In genomic region chr11:106324858-106325257, GRCm38 (mm10) we compare ENCODE assay signal across 13 mouse cellular contexts. TPM values are rescaled to one million over a fixed set of nuclear protein-coding genes. Genes with fewer than 3 reads are reported as not detected.
A peak's percentile ranks its signal among the peaks of the same experiment; 100 is the strongest.
DNase-seq lines count a peak whose midpoint lies in the region; ATAC-seq and TF ChIP-seq lines count a peak whose summit lies in the region.
"Had no signal": no experiment of that assay in that cellular context is flagged by ENCODE, and none has a peak within 500 bp of the region (broad histone marks: within the 10 kb centered on the region; RNA-seq: fewer than 3 reads in every experiment).

No protein-coding gene starts in this region.

- WGBS in liver, embryonic 16.5 days (ENCODE audit: insufficient replicate concordance), result 60% methylated on average over 5 of the region's 5 CpGs
- WGBS in liver, embryonic 11.5 days, result 74% methylated on average over 5 of the region's 5 CpGs
- WGBS in bone marrow, adult 2 months, result 72% methylated on average over 5 of the region's 5 CpGs
- WGBS in kidney, postnatal 0 days, result 37% methylated on average over 5 of the region's 5 CpGs

- no peak for TF ChIP-seq CTCF in bone marrow, adult 2 months (IDR thresholded peaks at IDR 0.05; ENCODE audit: control insufficient read depth, insufficient read depth, low read length)
- TF ChIP-seq CTCF in kidney, postnatal 0 days (IDR thresholded peaks at IDR 0.05; ENCODE audit: low read depth), result no peak

- no peaks in the 10 kb centered on the region for H3K9me3 ChIP-seq in liver, embryonic 16.5 days (replicated peaks; ENCODE audit: control insufficient read depth, low read length)
- H3K9me3 ChIP-seq in liver, embryonic 11.5 days (ENCODE audit: control insufficient read depth, low read length), result no peaks in the 10 kb centered on the region
- no peaks in the 10 kb centered on the region for H3K9me3 ChIP-seq in kidney, postnatal 0 days (replicated peaks; ENCODE audit: low read length)
- H3K9me3 ChIP-seq: limb, embryonic 15.5 days had no signal

- H3K9ac ChIP-seq in liver, embryonic 16.5 days (ENCODE audit: low read depth, low read length), result no peak overlapping the region
- H3K9ac ChIP-seq in liver, embryonic 11.5 days (ENCODE audit: low read depth, low read length), result no peak overlapping the region
- H3K9ac ChIP-seq in kidney, postnatal 0 days (ENCODE audit: low read depth, low read length), result no peak overlapping the region; the same call in 1 of the 2 replicates
- H3K9ac ChIP-seq: limb, embryonic 15.5 days had no signal

- TF ChIP-seq POLR2A in bone marrow, adult 2 months (IDR thresholded peaks at IDR 0.05; ENCODE audit: borderline replicate concordance, control insufficient read depth, low read depth, low read length), result no peak

- no peaks in the 10 kb centered on the region for H3K36me3 ChIP-seq in liver, embryonic 16.5 days (ENCODE audit: control insufficient read depth, insufficient read depth)
- no peaks in the 10 kb centered on the region for H3K36me3 ChIP-seq in liver, embryonic 11.5 days (ENCODE audit: control insufficient read depth, insufficient read depth, low read length)
- H3K36me3 ChIP-seq in kidney, postnatal 0 days (ENCODE audit: insufficient read depth, low read length), result no peaks in the 10 kb centered on the region
- H3K36me3 ChIP-seq: limb, embryonic 15.5 days had no signal

- no peak overlapping the region for H3K4me2 ChIP-seq in liver, embryonic 16.5 days (ENCODE audit: low read depth, low read length)
- H3K4me2 ChIP-seq in liver, embryonic 11.5 days, result no peak overlapping the region
- H3K4me2 ChIP-seq in kidney, postnatal 0 days (ENCODE audit: low read length), result no peak overlapping the region
- H3K4me2 ChIP-seq: limb, embryonic 15.5 days had no signal

- H3K27me3 ChIP-seq in liver, embryonic 16.5 days (ENCODE audit: control insufficient read depth, insufficient read depth, low read depth, low read length), result no peaks in the 10 kb centered on the region
- H3K27me3 ChIP-seq in liver, embryonic 11.5 days (replicated peaks; ENCODE audit: control insufficient read depth, insufficient read depth, low read length), result no peaks in the 10 kb centered on the region; the same call in 1 of the 2 replicates
- no peaks in the 10 kb centered on the region for H3K27me3 ChIP-seq in kidney, postnatal 0 days (ENCODE audit: insufficient read depth, low read length)
- H3K27me3 ChIP-seq: limb, embryonic 15.5 days had no signal

- no peak for DNase-seq in liver, embryonic 11.5 days (ENCODE audit: low spot score)
- peak; percentile 89 for DNase-seq in kidney, postnatal 0 days (ENCODE audit: low spot score)
- DNase-seq in spleen, postnatal 36 days (ENCODE audit: low spot score in 2 of 2), result peak; percentile 89 to 90
- no peak for DNase-seq in cerebellum, postnatal 14 days
- no peak for DNase-seq in cerebellum, postnatal 36 days
- DNase-seq: cerebellum, adult 11-12 months; heart, postnatal 4 days had no signal

- peaks cover 4% of the 10 kb centered on the region for H3K4me1 ChIP-seq in liver, embryonic 16.5 days (ENCODE audit: control insufficient read depth, low read depth, low read length)
- peaks cover 5% of the 10 kb centered on the region; the same call in 1 of the 2 replicates for H3K4me1 ChIP-seq in liver, embryonic 11.5 days (replicated peaks; ENCODE audit: control insufficient read depth, insufficient read depth, low read length)
- H3K4me1 ChIP-seq in bone marrow, adult 2 months (ENCODE audit: control insufficient read depth, insufficient read depth, low read length), result peaks cover 3% of the 10 kb centered on the region
- peaks cover 16% of the 10 kb centered on the region for H3K4me1 ChIP-seq in kidney, postnatal 0 days (replicated peaks; ENCODE audit: insufficient read depth, low read length)

- no peak overlapping the region for H3K4me3 ChIP-seq in liver, embryonic 16.5 days (ENCODE audit: low read depth, low read length)
- no peak overlapping the region for H3K4me3 ChIP-seq in liver, embryonic 11.5 days (ENCODE audit: low read depth, low read length)
- no peak overlapping the region for H3K4me3 ChIP-seq in bone marrow, adult 2 months (replicated peaks; ENCODE audit: control insufficient read depth, low read depth, low read length)
- no peak overlapping the region for H3K4me3 ChIP-seq in kidney, postnatal 0 days (replicated peaks; ENCODE audit: low read depth, low read length)
- H3K4me3 ChIP-seq: left cerebral cortex, adult 2 months; limb, embryonic 15.5 days had no signal

- no peak overlapping the region for H3K27ac ChIP-seq in liver, embryonic 16.5 days (ENCODE audit: low read length)
- no peak overlapping the region for H3K27ac ChIP-seq in liver, embryonic 11.5 days (ENCODE audit: low read depth, low read length)
- peak overlapping the region; percentile 86 for H3K27ac ChIP-seq in bone marrow, adult 2 months (ENCODE audit: control insufficient read depth, insufficient read depth, low read depth, low read length, poor library complexity)
- peak overlapping the region; percentile 58 for H3K27ac ChIP-seq in kidney, postnatal 0 days
- H3K27ac ChIP-seq: left cerebral cortex, adult 2 months; limb, embryonic 15.5 days had no signal

- peak; percentile 42; the same call in 1 of the 2 replicates for ATAC-seq in liver, embryonic 16.5 days (ENCODE audit: low read depth)
- ATAC-seq in liver, embryonic 11.5 days (replicated peaks; ENCODE audit: low FRiP score), result no peak
- peak; percentile 55 for ATAC-seq in kidney, postnatal 0 days (replicated peaks; ENCODE audit: low FRiP score, low read depth)

RNA-seq across cellular contexts. Expression of gene Cd79b, which starts 10.3 kb away (rescaled TPM):
- 11.3 and 12.3 TPM in 2 replicates for polyA plus RNA-seq in liver, embryonic 16.5 days (2015; fragmentation: Nextera tagmentation; extraction: Ambion mirVana)
- polyA plus RNA-seq in liver, embryonic 11.5 days (2014; fragmentation: Nextera tagmentation; extraction: Ambion mirVana), result 5.9 and 6.3 TPM in 2 replicates
- polyA plus RNA-seq in bone marrow, adult 2 months (2011; ENCODE audit: insufficient read depth, insufficient read length, low replicate concordance, missing spikeins), result 130 and 270 TPM in 2 replicates
- 7.7 and 7.8 TPM in 2 replicates for polyA plus RNA-seq in kidney, postnatal 0 days (2015; fragmentation: Nextera tagmentation; extraction: Ambion mirVana)

RNA-seq across cellular contexts. Expression of gene Gh, which starts 23.2 kb away (rescaled TPM):
- not detected in 2 replicates for polyA plus RNA-seq in liver, embryonic 16.5 days (2015; fragmentation: Nextera tagmentation; extraction: Ambion mirVana)
- polyA plus RNA-seq in liver, embryonic 11.5 days (2014; fragmentation: Nextera tagmentation; extraction: Ambion mirVana), result not detected in 2 replicates
- polyA plus RNA-seq in bone marrow, adult 2 months (2011; ENCODE audit: insufficient read depth, insufficient read length, low replicate concordance, missing spikeins), result not detected in 2 replicates
- not detected in 2 replicates for polyA plus RNA-seq in kidney, postnatal 0 days (2015; fragmentation: Nextera tagmentation; extraction: Ambion mirVana)
- polyA plus RNA-seq: embryonic facial prominence, embryonic 14.5 days; intestine, embryonic 14.5 days; limb, embryonic 15.5 days had no signal

RNA-seq across cellular contexts. Expression of gene Scn4a, which starts 28.2 kb away (rescaled TPM):
- polyA plus RNA-seq in liver, embryonic 16.5 days (2015; fragmentation: Nextera tagmentation; extraction: Ambion mirVana), result 0.04 and 0.13 TPM in 2 replicates
- polyA plus RNA-seq in liver, embryonic 11.5 days (2014; fragmentation: Nextera tagmentation; extraction: Ambion mirVana), result not detected in 2 replicates
- 0.63 and 1.6 TPM in 2 replicates for polyA plus RNA-seq in bone marrow, adult 2 months (2011; ENCODE audit: insufficient read depth, insufficient read length, low replicate concordance, missing spikeins)
- 0.22 and 0.37 TPM in 2 replicates for polyA plus RNA-seq in kidney, postnatal 0 days (2015; fragmentation: Nextera tagmentation; extraction: Ambion mirVana)

RNA-seq across cellular contexts. Expression of gene Prr29, which starts 40.4 kb away (rescaled TPM):
- not detected in 2 replicates for polyA plus RNA-seq in liver, embryonic 16.5 days (2015; fragmentation: Nextera tagmentation; extraction: Ambion mirVana)
- polyA plus RNA-seq in liver, embryonic 11.5 days (2014; fragmentation: Nextera tagmentation; extraction: Ambion mirVana), result not detected in 2 replicates
- polyA plus RNA-seq in bone marrow, adult 2 months (2011; ENCODE audit: insufficient read depth, insufficient read length, low replicate concordance, missing spikeins), result not detected in 2 replicates
- polyA plus RNA-seq in kidney, postnatal 0 days (2015; fragmentation: Nextera tagmentation; extraction: Ambion mirVana), result 0.15 and 0.24 TPM in 2 replicates

RNA-seq across cellular contexts. Expression of gene Tcam1, which starts 48.4 kb away (rescaled TPM):
- polyA plus RNA-seq in liver, embryonic 16.5 days (2015; fragmentation: Nextera tagmentation; extraction: Ambion mirVana), result 0.13 and 0.16 TPM in 2 replicates
- polyA plus RNA-seq in liver, embryonic 11.5 days (2014; fragmentation: Nextera tagmentation; extraction: Ambion mirVana), result 0.66 and 1.2 TPM in 2 replicates
- not detected in 2 replicates for polyA plus RNA-seq in bone marrow, adult 2 months (2011; ENCODE audit: insufficient read depth, insufficient read length, low replicate concordance, missing spikeins)
- 0.49 and 0.59 TPM in 2 replicates for polyA plus RNA-seq in kidney, postnatal 0 days (2015; fragmentation: Nextera tagmentation; extraction: Ambion mirVana)

Comparison
In these comparisons a context has a peak if more than half of its experiments do, and no peak if none do; other contexts are left out.
1. H3K27ac ChIP-seq: peak in bone marrow, adult 2 months (single experiment) and kidney, postnatal 0 days (single experiment); none in liver, embryonic 16.5 days (single experiment) and liver, embryonic 11.5 days (single experiment).
2. DNase-seq: peak in kidney, postnatal 0 days (single experiment) and spleen, postnatal 36 days (2 of 2); none in liver, embryonic 11.5 days (single experiment), cerebellum, postnatal 14 days (0 of 2) and cerebellum, postnatal 36 days (0 of 2).